Mouse (Mus musculus): ENCODE results near the gene Gm10282. TPM values are rescaled to one million over a fixed set of nuclear protein-coding genes. Genes with fewer than 3 reads are reported as not detected.

The Gm10282 gene
- polyA plus RNA-seq, 1 experiment from 2014 or later = 30.6 TPM

DNA sequence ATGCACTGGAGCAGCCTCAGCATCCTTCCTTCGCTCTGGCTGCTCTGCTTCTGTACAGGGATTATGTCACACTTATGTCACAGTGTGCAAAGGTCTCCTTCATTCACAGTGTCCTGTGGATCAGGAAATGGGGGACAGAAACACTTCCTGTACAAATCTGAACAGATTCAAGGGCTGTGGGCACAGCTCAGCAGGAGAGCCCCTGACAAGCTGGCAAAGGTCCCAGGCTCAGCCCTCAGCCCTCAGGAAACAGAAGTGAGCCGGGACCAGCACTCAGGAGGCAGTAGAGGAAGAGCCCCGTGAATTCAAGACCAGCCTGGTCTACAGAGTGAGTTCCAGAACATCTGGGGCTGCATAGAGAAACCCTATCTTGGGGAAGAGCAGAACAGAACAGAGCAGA lies 23.4 kb downstream of the Gm10282 start:
- Histone ChIP-seq H3K9ac (replicated peaks; ENCODE audit: low read length) (no peak overlapping the region), H3K9me3 (ENCODE audit: low read length) (no peaks in the 10 kb centered on the region), H3K4me3 (ENCODE audit: low read length) (no peak overlapping the region), H3K4me2 (replicated peaks; ENCODE audit: low read depth, low read length) (no peak overlapping the region), H3K27ac (ENCODE audit: low read length) (0 out of 2 replicates have a peak overlapping the region, but pooled peaks have one; percentile 41), H3K36me3 (ENCODE audit: insufficient read depth, low read length) (no peaks in the 10 kb centered on the region), H3K27me3 (ENCODE audit: insufficient read depth, low read length) (no peaks in the 10 kb centered on the region), H3K4me1 (ENCODE audit: insufficient read depth, low read length) (no peaks in the 10 kb centered on the region)
- ATAC-seq (ENCODE audit: low FRiP score, low TSS enrichment) = peak; percentile 69
- 34% methylated on average over 3 of the region's 3 CpGs for WGBS

DNA sequence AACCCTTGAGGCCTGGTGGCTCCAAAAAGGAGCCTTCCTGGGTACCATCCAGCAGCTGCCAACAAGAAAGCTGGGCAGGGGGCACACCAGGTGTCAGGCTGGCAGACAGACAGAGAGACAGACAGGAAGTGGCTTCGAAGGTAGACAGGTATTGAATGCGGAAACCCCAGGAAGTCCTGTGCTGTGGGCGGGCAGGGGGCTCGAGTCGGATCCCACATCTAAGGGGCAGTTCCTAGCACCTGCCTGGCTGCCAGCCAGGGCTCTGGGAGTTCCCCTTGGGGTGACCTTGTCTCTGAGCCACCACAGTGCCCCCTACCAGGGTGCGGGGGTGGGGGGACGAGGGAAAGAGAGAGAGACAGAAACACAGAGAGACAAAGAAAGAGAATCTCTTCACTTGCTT lies 25.9 kb downstream of the Gm10282 start:
- WGBS = 80% methylated on average over 7 of the region's 7 CpGs
- ATAC-seq (ENCODE audit: low FRiP score, low TSS enrichment) = no peak

DNA sequence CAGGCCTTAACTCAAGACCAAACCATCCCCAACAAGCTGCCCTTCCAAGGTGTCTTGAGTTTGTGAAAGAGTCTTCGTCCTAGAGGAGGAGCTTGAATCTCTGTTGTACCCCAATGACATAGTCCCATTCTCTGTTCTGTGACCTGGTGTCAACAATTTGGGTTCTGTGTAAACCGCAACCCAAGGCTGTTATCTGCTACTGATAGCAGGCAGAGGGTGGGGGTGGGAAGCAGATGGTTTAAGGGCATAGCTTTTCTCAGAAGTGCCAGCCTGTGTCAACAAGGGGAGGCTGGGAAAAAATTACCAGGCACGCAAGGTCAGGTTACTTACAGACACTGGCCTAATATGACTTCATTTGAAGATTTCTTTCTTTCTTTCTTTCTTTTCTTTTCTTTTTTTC lies 27.8 kb downstream of the Gm10282 start:
- H3K4me2 ChIP-seq (replicated peaks; ENCODE audit: low read depth, low read length) = no peak overlapping the region
- H3K9ac ChIP-seq (replicated peaks; ENCODE audit: low read length) = no peak overlapping the region
- H3K27ac ChIP-seq (ENCODE audit: low read length) = no peak overlapping the region
- no peaks in the 10 kb centered on the region for H3K27me3 ChIP-seq (ENCODE audit: insufficient read depth, low read length)
- H3K4me3 ChIP-seq (ENCODE audit: low read length) = no peak overlapping the region
- no peaks in the 10 kb centered on the region for H3K9me3 ChIP-seq (ENCODE audit: low read length)
- no peaks in the 10 kb centered on the region for H3K4me1 ChIP-seq (ENCODE audit: insufficient read depth, low read length)
- no peak for ATAC-seq (ENCODE audit: low FRiP score, low TSS enrichment)
- WGBS = 71% methylated on average over 3 of the region's 3 CpGs
- no peaks in the 10 kb centered on the region for H3K36me3 ChIP-seq (ENCODE audit: insufficient read depth, low read length)

More for the DNA sequence above, 25.9 kb downstream of the Gm10282 start:
- Histone ChIP-seq H3K4me3 (ENCODE audit: low read length) (no peak overlapping the region), H3K27me3 (ENCODE audit: insufficient read depth, low read length) (no peaks in the 10 kb centered on the region), H3K27ac (ENCODE audit: low read length) (no peak overlapping the region), H3K9ac (replicated peaks; ENCODE audit: low read length) (no peak overlapping the region), H3K4me1 (ENCODE audit: insufficient read depth, low read length) (no peaks in the 10 kb centered on the region), H3K4me2 (replicated peaks; ENCODE audit: low read depth, low read length) (no peak overlapping the region), H3K36me3 (ENCODE audit: insufficient read depth, low read length) (no peaks in the 10 kb centered on the region), H3K9me3 (ENCODE audit: low read length) (no peaks in the 10 kb centered on the region)

DNA sequence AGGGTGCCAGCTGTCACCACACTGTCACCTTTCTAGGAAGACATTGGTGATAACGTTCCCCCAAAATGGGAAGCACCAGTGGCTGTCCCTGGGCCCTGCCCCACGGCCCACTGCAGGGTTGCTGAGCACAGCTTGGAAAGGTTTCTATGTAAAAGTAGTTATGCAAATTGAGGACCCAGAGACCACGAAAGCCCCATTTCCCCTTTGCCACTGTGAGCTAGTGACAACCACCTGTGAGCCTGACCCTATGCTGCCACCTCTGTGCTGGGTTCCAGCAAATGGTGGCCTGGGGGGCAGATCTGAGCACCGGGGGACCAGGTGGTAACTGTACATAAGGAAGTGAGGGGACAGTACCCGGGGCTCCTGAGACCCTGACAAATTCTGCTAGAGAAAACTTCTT lies 31.3 kb downstream of the Gm10282 start:
- no peak overlapping the region for H3K9ac ChIP-seq (replicated peaks; ENCODE audit: low read length)
- no peak overlapping the region for H3K27ac ChIP-seq (ENCODE audit: low read length)
- no peaks in the 10 kb centered on the region for H3K27me3 ChIP-seq (ENCODE audit: insufficient read depth, low read length)
- H3K4me3 ChIP-seq (ENCODE audit: low read length) = no peak overlapping the region
- H3K4me2 ChIP-seq (replicated peaks; ENCODE audit: low read depth, low read length) = no peak overlapping the region
- H3K4me1 ChIP-seq (ENCODE audit: insufficient read depth, low read length) = no peaks in the 10 kb centered on the region
- H3K9me3 ChIP-seq (ENCODE audit: low read length) = no peaks in the 10 kb centered on the region
- WGBS = 73% methylated on average over 5 of the region's 5 CpGs
- H3K36me3 ChIP-seq (ENCODE audit: insufficient read depth, low read length) = no peaks in the 10 kb centered on the region
- ATAC-seq (ENCODE audit: low FRiP score, low TSS enrichment) = no peak

DNA sequence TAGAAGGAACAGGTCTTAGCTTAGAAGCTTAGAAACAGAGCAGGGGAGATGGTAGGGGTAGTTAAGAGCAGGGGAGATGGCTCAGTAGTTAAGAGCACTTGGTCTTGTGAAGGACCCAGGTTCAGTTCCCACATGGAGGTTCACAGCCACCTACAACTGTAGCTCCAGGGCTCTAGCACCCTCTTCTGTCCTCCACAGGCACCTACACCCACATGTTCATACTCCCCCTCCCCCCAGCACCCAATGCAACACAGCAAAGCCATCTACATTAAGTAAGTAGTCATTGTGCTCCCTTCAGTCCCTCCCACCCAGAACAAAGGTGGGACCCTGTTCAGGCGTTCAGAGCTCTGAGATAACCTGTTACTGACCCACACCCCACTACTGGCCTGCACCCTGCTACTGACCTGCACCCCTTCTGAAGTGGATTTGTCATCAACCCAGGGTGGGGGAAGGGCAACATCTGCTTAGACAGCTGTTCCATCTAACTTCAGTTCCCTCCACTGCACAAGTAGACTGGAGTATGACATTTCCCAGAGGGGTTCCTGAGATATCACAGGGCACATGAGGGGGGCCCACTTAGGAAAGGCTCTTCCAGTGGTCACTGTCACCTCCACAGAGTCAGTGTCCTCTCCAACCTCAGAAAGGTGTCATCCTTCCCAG lies 31.8 kb downstream of the Gm10282 start:
- no peak for ATAC-seq (ENCODE audit: low FRiP score, low TSS enrichment)
- no peak overlapping the region for H3K27ac ChIP-seq (ENCODE audit: low read length)
- no peaks in the 10 kb centered on the region for H3K36me3 ChIP-seq (ENCODE audit: insufficient read depth, low read length)
- no peak overlapping the region for H3K4me3 ChIP-seq (ENCODE audit: low read length)
- H3K4me1 ChIP-seq (ENCODE audit: insufficient read depth, low read length) = no peaks in the 10 kb centered on the region
- no peak overlapping the region for H3K9ac ChIP-seq (replicated peaks; ENCODE audit: low read length)
- H3K9me3 ChIP-seq (ENCODE audit: low read length) = no peaks in the 10 kb centered on the region
- H3K4me2 ChIP-seq (replicated peaks; ENCODE audit: low read depth, low read length) = no peak overlapping the region
- no peaks in the 10 kb centered on the region for H3K27me3 ChIP-seq (ENCODE audit: insufficient read depth, low read length)
- WGBS = 71% methylated on average over 1 of the region's 1 CpGs

DNA sequence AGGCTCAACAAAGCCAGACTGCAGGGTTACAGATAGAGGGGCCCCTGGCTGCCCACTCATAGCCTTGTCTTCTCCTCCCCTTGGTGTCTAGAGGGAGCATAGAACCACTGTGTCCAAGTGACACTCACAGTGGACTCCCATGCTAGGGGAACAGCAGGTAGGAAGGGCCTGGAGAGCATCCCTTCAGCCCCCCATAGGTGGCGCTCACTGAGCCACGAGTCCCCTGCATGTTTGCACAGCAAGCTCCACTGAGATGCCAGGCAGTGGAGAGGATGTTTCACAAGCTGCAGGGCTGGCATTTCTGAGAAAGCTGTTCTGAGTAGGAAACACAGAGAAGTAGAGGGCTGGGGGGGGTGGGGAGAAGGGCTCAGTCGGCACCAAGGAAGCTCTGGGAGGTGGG lies 32.7 kb downstream of the Gm10282 start:
- Histone ChIP-seq H3K27me3 (ENCODE audit: insufficient read depth, low read length) (no peaks in the 10 kb centered on the region), H3K27ac (ENCODE audit: low read length) (no peak overlapping the region), H3K4me3 (ENCODE audit: low read length) (no peak overlapping the region), H3K4me2 (replicated peaks; ENCODE audit: low read depth, low read length) (no peak overlapping the region), H3K36me3 (ENCODE audit: insufficient read depth, low read length) (no peaks in the 10 kb centered on the region), H3K4me1 (ENCODE audit: insufficient read depth, low read length) (no peaks in the 10 kb centered on the region), H3K9me3 (ENCODE audit: low read length) (no peaks in the 10 kb centered on the region), H3K9ac (replicated peaks; ENCODE audit: low read length) (no peak overlapping the region)
- peak; percentile 54; the same call in 1 of the 2 replicates for ATAC-seq (ENCODE audit: low FRiP score, low TSS enrichment)
- WGBS = 32% methylated on average over 3 of the region's 3 CpGs

DNA sequence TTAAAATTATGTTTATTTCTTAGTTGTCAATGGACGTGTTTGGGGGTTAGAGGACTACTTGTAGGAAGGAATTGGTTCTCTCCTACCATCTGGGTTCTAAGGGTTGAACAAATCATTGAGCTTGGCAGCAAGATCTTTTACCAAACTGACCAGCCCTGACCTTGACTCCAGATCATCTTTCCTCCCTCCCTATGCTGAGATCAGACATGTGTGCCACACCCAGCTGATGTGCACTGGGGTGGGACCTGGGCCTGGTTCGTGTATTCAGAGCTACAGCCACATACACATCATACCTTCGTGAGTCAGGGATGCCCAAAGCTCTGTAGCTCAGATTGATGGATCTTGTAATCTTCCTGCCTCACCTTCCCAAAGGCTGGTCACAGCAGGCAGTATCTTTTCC lies 33.4 kb downstream of the Gm10282 start:
- Histone ChIP-seq H3K4me2 (replicated peaks; ENCODE audit: low read depth, low read length) (no peak overlapping the region), H3K36me3 (ENCODE audit: insufficient read depth, low read length) (no peaks in the 10 kb centered on the region), H3K9ac (replicated peaks; ENCODE audit: low read length) (no peak overlapping the region), H3K27ac (ENCODE audit: low read length) (no peak overlapping the region), H3K9me3 (ENCODE audit: low read length) (no peaks in the 10 kb centered on the region), H3K4me1 (ENCODE audit: insufficient read depth, low read length) (no peaks in the 10 kb centered on the region), H3K4me3 (ENCODE audit: low read length) (no peak overlapping the region), H3K27me3 (ENCODE audit: insufficient read depth, low read length) (no peaks in the 10 kb centered on the region)
- whole genome bisulfite sequencing = 55% methylated on average over 3 of the region's 3 CpGs
- ATAC-seq (ENCODE audit: low FRiP score, low TSS enrichment) = no peak

DNA sequence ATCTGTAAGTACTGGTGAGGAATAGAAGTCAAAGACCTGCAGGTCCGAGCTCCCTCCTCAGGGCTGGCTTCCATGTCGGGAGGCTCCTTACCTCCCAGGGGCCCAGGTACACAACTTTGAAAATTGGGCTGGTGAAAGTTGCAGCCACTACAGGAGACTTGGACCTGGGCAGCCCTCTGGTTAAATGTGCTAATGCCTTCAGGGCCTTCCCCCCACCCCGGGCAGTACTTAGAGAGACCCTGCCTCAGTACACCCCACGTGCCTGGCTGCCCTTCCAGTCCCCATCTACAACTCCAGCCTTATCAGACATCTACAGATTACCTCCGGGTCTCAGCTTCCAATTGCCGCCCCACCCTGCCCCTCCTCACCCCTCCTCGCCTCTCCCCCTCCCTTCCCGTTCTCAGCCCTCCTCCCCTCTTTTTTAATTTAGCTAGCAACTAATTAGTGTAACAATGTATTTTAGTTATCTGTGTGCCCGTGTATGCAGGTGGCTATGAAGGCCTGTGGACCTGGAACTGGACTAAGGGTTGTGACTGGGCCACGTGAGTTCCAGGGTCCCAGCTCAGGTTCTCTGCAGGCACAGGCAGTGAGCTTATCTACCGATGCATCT lies 33.9 kb downstream of the Gm10282 start:
- WGBS = 65% methylated on average over 11 of the region's 11 CpGs

DNA sequence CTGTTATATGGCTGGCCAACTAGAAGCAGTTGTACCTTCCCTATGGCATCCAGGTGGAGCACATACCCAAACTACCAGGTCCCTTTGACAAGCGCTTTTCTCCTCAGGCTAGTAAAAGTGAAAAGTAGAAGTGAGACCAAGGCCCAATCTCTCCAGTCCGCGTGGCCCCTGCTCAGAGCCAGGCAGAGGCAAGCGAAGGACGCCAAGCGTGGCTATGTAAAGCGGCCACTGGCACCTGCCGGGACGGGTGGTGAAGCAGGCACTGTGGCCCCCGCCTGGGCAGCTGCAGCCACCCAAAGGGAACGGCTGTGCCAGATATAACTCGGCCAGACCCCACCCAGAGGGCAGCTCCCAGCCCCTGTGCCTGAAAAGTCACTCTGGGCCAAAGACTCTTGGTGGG lies 34.5 kb downstream of the Gm10282 start:
- no peak overlapping the region for H3K27ac ChIP-seq (ENCODE audit: low read length)
- no peak for ATAC-seq (ENCODE audit: low FRiP score, low TSS enrichment)
- H3K4me1 ChIP-seq (ENCODE audit: insufficient read depth, low read length) = no peaks in the 10 kb centered on the region
- no peak overlapping the region for H3K9ac ChIP-seq (replicated peaks; ENCODE audit: low read length)
- H3K36me3 ChIP-seq (ENCODE audit: insufficient read depth, low read length) = no peaks in the 10 kb centered on the region
- no peaks in the 10 kb centered on the region for H3K9me3 ChIP-seq (ENCODE audit: low read length)
- no peak overlapping the region for H3K4me2 ChIP-seq (replicated peaks; ENCODE audit: low read depth, low read length)
- H3K27me3 ChIP-seq (ENCODE audit: insufficient read depth, low read length) = no peaks in the 10 kb centered on the region
- no peak overlapping the region for H3K4me3 ChIP-seq (ENCODE audit: low read length)
- WGBS = 82% methylated on average over 12 of the region's 12 CpGs

More for the DNA sequence above, 33.9 kb downstream of the Gm10282 start:
- Histone ChIP-seq H3K9ac (replicated peaks; ENCODE audit: low read length) (no peak overlapping the region), H3K4me3 (ENCODE audit: low read length) (no peak overlapping the region), H3K27me3 (ENCODE audit: insufficient read depth, low read length) (no peaks in the 10 kb centered on the region), H3K36me3 (ENCODE audit: insufficient read depth, low read length) (no peaks in the 10 kb centered on the region), H3K4me2 (replicated peaks; ENCODE audit: low read depth, low read length) (no peak overlapping the region), H3K4me1 (ENCODE audit: insufficient read depth, low read length) (no peaks in the 10 kb centered on the region), H3K9me3 (ENCODE audit: low read length) (no peaks in the 10 kb centered on the region), H3K27ac (ENCODE audit: low read length) (no peak overlapping the region)
- no peak for ATAC-seq (ENCODE audit: low FRiP score, low TSS enrichment)

DNA sequence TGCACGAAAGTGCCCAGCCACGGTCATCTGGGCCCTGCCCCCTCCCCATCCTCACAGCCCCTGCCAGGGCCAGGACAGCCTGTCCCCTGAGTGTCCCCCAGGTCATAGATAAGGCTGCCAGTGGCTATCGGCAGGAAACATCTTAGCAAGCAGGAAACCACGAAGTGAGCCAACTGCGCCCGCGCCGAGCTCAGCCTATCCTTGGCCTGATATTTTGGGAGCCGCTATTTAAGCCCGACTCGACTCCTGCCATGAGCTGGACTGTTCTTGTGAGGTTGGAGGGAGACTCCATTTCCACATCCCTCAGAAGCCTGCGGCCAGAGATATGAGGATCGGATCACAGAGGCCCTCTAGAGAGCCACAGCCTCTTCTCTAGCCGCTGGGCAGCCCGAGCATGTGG lies 36.7 kb downstream of the Gm10282 start:
- 73% methylated on average over 15 of the region's 15 CpGs for WGBS
- ATAC-seq (ENCODE audit: low FRiP score, low TSS enrichment) = peak; percentile 70
- H3K4me3 ChIP-seq (ENCODE audit: low read length) = no peak overlapping the region
- no peaks in the 10 kb centered on the region for H3K27me3 ChIP-seq (ENCODE audit: insufficient read depth, low read length)
- H3K36me3 ChIP-seq (ENCODE audit: insufficient read depth, low read length) = no peaks in the 10 kb centered on the region
- no peaks in the 10 kb centered on the region for H3K4me1 ChIP-seq (ENCODE audit: insufficient read depth, low read length)
- H3K27ac ChIP-seq (ENCODE audit: low read length) = peak overlapping the region; percentile 88
- no peak overlapping the region; the same call in 1 of the 2 replicates for H3K9ac ChIP-seq (replicated peaks; ENCODE audit: low read length)
- no peaks in the 10 kb centered on the region for H3K9me3 ChIP-seq (ENCODE audit: low read length)
- no peak overlapping the region for H3K4me2 ChIP-seq (replicated peaks; ENCODE audit: low read depth, low read length)
